Mouse (Mus musculus) heart, postnatal 25 days (tissue): ENCODE measurements around the gene Vmn1r44. TPM values are rescaled to one million over a fixed set of nuclear protein-coding genes. Genes with fewer than 3 reads are reported as not detected.
"Not testable (repeated sequence)": the region's sequence is repeated elsewhere in the genome, so short reads cannot be mapped to it uniquely, and the experiment has no call there.

ENCODE experiments used
- DNase-seq: peaks from one replicate; pipeline ENCODE4 v3.0.0; 2022; ENCODE audit warnings: low spot score
- intact Hi-C: fragments of 180-260 bp; cut with DNase I; formaldehyde crosslinking; loops from one replicate; pipeline ENCODE4 v1.15.1; 2025
- total RNA-seq, 2 experiments: library from RNA; stranded (reverse); gene quantifications; 2 replicates each; pipeline ENCODE4 v1.2.3; 2021

Gene Vmn1r44
- total RNA-seq = not detected

DNA sequence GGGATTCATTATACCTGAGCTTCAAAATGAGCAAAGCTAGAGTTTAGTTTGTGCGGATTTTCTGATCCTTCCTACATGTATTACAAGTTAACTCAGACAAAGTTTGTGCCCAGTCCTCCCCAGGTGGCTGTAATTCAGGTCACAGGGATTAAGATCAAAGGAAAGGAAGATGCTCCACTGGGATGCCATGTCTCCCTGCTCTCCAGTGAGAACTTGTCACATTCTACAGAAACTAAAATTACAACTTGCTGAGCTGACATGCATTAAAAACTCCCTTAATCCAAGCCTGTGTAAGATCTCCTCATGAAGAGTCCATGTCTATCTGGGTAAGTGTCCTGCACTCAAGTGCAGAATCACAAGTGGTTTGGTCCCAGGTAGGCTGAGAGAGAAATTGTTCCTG lies at the start of gene Vmn1r44:
Gene Vmn1r44, plus strand, starts transcription at position 301 of the 400 bp plus-strand sequence.
- DNase-seq = no peak
- intact Hi-C loops = no loop called here

DNA sequence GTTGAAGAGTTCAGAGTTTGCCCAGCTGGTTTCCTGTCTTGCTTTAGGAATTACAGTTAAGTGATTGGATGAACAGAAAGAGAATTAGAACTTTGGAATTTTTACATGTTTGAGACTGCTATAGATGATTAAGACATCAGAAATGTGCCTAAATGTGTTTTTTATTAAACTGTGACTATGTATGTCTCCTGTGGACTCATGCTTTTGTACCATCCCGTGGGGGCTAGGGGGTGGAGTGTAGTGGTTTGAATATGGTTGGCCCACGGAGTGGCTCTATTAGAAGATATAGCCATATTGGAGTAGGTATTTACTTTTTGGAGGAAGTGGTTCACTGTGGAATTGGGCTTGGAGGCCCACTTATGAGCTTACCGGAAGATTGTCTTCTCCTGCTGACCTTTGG lies 25.9 kb upstream of the Vmn1r44 start:
- DNase-seq = no peak
- intact Hi-C loops = no loop called here

DNA sequence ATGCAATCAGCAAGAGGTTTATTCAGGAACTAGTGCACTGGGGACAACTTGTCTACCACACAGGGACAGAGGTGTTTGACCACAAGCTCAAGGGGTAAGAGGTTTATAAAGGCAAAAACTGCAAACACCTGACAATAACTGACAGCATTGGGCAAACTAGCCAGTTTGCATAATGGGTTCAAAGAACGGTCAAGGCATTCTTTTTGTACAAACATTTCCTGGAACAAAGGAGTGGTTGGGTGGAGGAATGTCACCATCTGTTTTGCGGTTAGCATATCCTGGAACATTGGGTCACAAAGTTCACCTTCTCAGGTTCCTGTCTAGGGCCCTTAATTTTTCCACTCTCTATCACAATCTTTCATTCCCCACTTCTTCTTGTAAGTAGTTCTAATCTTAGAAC lies 23.6 kb upstream of the Vmn1r44 start:
- no peak for DNase-seq
- intact Hi-C loops = no loop called here

DNA sequence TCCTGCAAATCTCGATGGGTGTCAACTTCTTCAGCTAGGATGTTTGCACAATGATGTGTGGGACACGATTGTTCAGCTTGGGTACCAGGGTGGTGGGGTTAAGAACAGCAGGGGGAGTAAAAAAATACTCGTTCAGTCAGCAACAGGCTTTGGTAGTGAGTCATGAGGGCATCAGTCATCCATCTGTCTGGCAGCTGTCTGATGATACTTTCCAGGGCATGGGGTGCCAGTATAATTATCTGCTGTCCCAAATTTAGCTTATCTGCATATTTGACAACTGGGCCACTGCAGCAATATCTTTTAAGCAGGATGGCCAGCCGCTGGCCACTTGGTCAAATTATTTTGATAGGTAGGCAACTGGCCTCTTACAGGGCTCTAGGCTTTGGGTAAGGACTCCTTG lies 19.7 kb upstream of the Vmn1r44 start:
- DNase-seq = no peak
- intact Hi-C loops = no loop called here

DNA sequence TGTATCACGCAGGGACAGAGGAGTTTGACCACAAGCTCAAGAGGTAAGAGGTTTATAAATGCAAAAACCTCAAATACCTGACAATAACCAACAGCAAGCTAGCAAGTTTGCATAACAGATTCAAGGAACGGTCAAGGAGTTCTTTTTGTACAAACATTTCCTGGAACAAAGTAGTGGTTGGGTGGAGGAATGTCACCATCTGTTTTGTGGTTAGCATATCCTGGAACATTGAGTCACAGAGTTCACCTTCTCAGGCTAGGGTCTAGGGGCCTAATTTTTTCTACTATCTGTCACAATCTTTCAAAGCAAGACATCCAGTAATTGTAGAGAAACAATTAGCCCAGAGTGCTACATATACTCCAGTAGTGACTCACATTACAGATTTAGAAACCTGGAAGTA lies 16.2 kb upstream of the Vmn1r44 start:
- intact Hi-C loops = no loop called here
- no peak for DNase-seq

DNA sequence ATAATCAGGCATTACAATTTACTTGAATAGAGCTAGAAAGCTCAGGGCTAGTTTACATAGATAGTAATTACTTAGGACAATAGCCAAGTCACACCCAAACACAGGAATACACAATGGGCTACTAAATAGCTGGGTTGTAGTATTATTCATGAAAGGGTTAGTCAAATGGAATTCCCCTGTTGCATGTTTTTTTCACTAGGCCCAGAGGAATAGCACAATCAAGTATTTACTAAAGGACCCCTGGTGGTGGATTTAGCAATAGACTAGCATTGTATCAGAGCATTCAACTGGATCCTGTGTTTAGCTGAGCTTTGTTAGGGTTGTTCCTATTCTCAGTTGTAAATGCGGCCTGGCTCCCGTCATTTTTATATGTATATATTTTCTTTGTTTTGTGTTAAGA lies 15.5 kb upstream of the Vmn1r44 start:
- DNase-seq = no peak
- intact Hi-C loops = no loop called here

DNA sequence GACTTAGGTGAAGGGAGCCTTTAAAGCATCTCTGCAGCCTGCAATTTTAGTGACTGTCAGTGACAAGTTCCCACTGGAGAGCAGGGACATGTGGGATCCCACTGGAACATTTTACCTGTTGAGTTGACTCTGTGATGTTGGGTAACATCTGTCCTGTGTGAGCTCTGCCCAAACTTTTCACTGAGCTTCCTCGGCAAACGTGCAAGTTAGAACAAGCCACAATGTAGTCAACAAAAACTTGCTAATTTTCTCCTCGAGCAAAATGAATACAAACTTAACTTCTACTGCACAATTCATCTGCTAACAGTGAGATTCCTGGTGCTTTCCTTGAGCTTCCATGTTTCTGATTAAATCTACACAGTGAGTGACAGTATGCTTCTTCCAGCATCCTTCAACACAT lies 7.1 kb upstream of the Vmn1r44 start, which contains the start of the genes Vmn1r42 and Vmn1r43:
Gene Vmn1r42, minus strand, starts transcription at position 101 of the 400 bp plus-strand sequence.
Gene Vmn1r43, minus strand, starts transcription at position 101 of the 400 bp plus-strand sequence.
- intact Hi-C loops, DNase-seq: not testable (repeated sequence)

DNA sequence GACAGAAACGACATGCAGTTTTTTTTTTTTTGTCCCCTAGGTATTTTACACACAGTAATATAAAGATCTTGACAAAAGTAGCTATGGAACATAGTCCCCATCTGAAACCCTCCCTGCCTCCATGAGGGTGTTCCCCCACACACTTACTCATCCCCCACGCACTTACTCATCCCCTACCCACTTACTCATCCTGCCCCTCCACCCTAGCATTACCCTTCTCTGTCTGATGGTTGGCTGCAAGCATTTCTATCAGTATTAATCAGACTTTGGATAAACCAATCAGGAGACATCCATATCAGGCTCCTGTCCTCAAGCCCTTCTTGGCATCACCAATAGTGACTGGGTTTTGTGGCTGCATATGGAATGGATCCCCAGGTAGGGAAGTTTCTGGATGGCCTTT lies 6.5 kb upstream of the Vmn1r44 start:
- intact Hi-C loops = no loop called here
- DNase-seq = no peak

DNA sequence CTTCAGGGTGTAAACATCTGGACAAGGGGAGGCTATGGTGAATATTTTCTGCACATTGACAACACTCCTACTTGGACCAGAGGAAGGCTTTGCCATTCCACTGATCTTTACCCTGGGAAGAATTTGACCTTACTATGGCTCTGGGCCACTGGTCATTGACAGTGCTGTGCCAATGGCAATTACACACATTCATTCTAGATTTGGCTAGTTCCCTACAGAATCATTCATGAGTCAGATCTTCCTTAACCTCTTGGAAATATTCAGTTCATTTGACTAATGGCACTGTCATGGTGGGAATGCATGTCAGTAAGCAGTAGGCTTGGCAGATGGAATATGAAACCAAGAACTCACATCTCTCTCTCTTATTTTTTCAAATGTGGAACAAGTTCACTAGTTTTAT lies 2.6 kb upstream of the Vmn1r44 start:
- intact Hi-C loops = no loop called here
- no peak for DNase-seq

DNA sequence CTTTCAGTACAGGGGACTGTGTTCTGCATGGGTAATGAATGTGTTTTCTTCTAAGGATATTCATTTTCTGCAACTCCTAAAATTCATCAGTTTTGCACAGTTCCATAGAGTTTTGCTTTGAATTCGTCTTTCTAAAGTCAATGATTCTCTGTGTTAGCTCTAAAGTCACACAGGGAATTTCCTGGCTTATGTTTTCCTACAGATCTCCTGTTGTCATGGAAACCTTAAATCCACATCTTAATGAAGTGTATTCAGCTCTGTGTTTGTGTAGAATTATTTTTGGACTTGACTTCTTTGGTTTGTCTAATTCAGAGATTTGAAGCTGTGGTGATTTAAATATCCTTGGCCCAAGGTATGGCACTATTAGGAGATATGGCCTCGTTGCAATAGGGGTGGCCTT lies 352 bp downstream of the Vmn1r44 start:
- intact Hi-C loops = no loop called here
- no peak for DNase-seq

DNA sequence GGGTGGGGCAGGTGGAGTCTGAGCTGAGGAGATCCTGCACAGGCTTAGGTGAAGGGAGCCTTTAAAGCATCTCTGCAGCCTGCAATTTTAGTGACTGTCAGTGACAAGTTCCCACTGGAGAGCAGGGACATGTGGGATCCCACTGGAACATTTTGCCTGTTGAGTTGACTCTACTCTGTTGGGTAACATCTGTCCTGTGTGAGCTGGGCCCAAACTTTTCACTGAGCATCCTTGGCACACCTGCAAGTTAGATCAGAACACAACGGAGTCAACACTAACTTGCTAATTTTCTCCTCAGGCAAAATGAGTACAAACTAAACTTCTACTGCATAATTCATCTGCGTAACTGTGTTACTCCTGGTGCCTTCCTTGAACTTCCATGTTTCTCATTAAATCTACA lies 57.0 kb downstream of the Vmn1r44 start, which contains the start of gene Vmn1r45:
Gene Vmn1r45, minus strand, starts transcription at position 101 of the 400 bp plus-strand sequence.
- intact Hi-C loops, DNase-seq: not testable (repeated sequence)

DNA sequence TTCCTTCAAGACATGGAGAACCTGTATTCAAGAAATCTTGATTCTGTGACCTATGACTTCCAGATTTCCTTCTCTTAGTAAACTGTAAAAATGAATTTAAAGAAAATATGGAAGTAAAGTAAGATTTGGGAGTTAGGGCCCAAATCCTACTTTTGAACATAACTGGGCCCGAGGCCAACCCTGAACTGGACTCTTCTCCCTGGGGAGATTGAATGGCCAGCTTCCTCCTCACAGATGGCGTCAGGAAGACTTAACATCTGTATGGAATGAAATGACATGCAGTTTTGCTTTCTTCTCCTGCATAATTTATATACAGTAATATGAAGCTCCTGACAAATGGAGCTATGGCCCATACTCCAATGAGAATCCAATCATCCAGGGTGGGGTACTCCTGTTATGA lies 57.5 kb downstream of the Vmn1r44 start:
- intact Hi-C loops = no loop called here
- no peak for DNase-seq

Other genes with a start within 250 kb of the Vmn1r44 start
- gene Txnrd3, start 239.7 kb upstream of the Vmn1r44 start, total RNA-seq = 10 to 100 TPM; 15.0 to 15.8 TPM
- gene Vmn1r40, start 176.1 kb upstream of the Vmn1r44 start, total RNA-seq = not detected
- gene Vmn1r41, start 142.9 kb upstream of the Vmn1r44 start, total RNA-seq = not detected
- gene Vmn1r42, start 7.2 kb upstream of the Vmn1r44 start, total RNA-seq = under 1 TPM in 1 of 2 experiments, not detected in 1; 0.08 TPM
- not detected for gene Vmn1r43, start 7.2 kb upstream of the Vmn1r44 start, total RNA-seq
- gene Vmn1r45, start 56.9 kb downstream of the Vmn1r44 start, total RNA-seq = not detected
- not detected for gene Vmn1r46, start 85.7 kb downstream of the Vmn1r44 start, total RNA-seq
- gene Vmn1r47, start 132.5 kb downstream of the Vmn1r44 start, total RNA-seq = not detected
- not detected for gene Vmn1r48, start 153.2 kb downstream of the Vmn1r44 start, total RNA-seq
- gene Vmn1r49, start 194.8 kb downstream of the Vmn1r44 start, total RNA-seq = not detected
- gene Vmn1r50, start 217.8 kb downstream of the Vmn1r44 start, total RNA-seq = not detected
- not detected for gene Vmn1r51, start 238.9 kb downstream of the Vmn1r44 start, total RNA-seq